Mouse (Mus musculus) midbrain, embryonic 12.5 days (tissue): ENCODE measurements at regions not wholly inside any gene's neighbourhood (a gene's known extent, or its start where the extent isn't known, plus 50 kb on each side); places are given as distances from the start of the nearest gene placed in this dataset.

Experiments
- ATAC-seq: fragments of 200-750 bp; cut with Nextera tagmentation; 2 replicates; pipeline ENCODE4 v1.8.0; 2017; ENCODE audit warnings: low read depth, moderate TSS enrichment, moderate library complexity; ENCODE audit not compliant: low FRiP score
- H3K27ac ChIP-seq: fragments of 300-500 bp; sonication (generic); replicated peaks from 2 replicates; pipeline ENCODE4 v1.5.1; 2016; ENCODE audit warnings: mild to moderate bottlenecking
- H3K27me3 ChIP-seq: fragments of 300-500 bp; sonication (generic); 2 replicates; pipeline ENCODE4 v1.6.1; 2016; ENCODE audit warnings: mild to moderate bottlenecking
- H3K36me3 ChIP-seq: fragments of 300-500 bp; sonication (generic); 2 replicates; pipeline ENCODE4 v1.6.1; 2016
- H3K4me1 ChIP-seq: fragments of 300-500 bp; sonication (generic); 2 replicates; pipeline ENCODE4 v1.6.1; 2016
- H3K4me2 ChIP-seq: fragments of 300-500 bp; sonication (generic); replicated peaks from 2 replicates; pipeline ENCODE4 v1.6.1; 2016; ENCODE audit warnings: mild to moderate bottlenecking, moderate library complexity
- H3K4me3 ChIP-seq: fragments of 300-500 bp; sonication (generic); 2 replicates; pipeline ENCODE4 v1.5.1; 2016; ENCODE audit warnings: mild to moderate bottlenecking
- H3K9ac ChIP-seq: fragments of 300-500 bp; sonication (generic); replicated peaks from 2 replicates; pipeline ENCODE4 v1.6.1; 2016; ENCODE audit warnings: mild to moderate bottlenecking, moderate library complexity
- H3K9me3 ChIP-seq: fragments of 300-500 bp; sonication (generic); 2 replicates; pipeline ENCODE4 v1.6.1; 2016; ENCODE audit warnings: mild to moderate bottlenecking
- WGBS: fragments of 180-500 bp; shearing (Covaris S2); methylation state at CpG from one replicate; pipeline ENCODE4 v1.1.7; 2016; 5-methylcytosine and 5-hydroxymethylcytosine counted together

GRCm38 (mm10) chr13:69242544-69243296 lies 243.4 kb upstream of the Adcy2 start:
- Histone ChIP-seq H3K36me3 (no peaks in the 10 kb centered on the region), H3K4me2 (no peak overlapping the region), H3K27me3 (no peaks in the 10 kb centered on the region), H3K9ac (no peak overlapping the region), H3K4me3 (no peak overlapping the region), H3K4me1 (no peaks in the 10 kb centered on the region), H3K27ac (no peak overlapping the region), H3K9me3 (no peaks in the 10 kb centered on the region)
- WGBS: 85% methylated on average over 14 of the region's 14 CpGs
- no peak for ATAC-seq

GRCm38 (mm10) chr13:69250334-69251129 lies 251.2 kb upstream of the Adcy2 start:
- Histone ChIP-seq H3K9ac (no peak overlapping the region), H3K27ac (no peak overlapping the region), H3K4me1 (no peaks in the 10 kb centered on the region), H3K4me2 (no peak overlapping the region), H3K9me3 (no peaks in the 10 kb centered on the region), H3K27me3 (no peaks in the 10 kb centered on the region), H3K36me3 (no peaks in the 10 kb centered on the region), H3K4me3 (no peak overlapping the region)
- no peak for ATAC-seq
- 90% methylated on average over 4 of the region's 4 CpGs for WGBS

DNA sequence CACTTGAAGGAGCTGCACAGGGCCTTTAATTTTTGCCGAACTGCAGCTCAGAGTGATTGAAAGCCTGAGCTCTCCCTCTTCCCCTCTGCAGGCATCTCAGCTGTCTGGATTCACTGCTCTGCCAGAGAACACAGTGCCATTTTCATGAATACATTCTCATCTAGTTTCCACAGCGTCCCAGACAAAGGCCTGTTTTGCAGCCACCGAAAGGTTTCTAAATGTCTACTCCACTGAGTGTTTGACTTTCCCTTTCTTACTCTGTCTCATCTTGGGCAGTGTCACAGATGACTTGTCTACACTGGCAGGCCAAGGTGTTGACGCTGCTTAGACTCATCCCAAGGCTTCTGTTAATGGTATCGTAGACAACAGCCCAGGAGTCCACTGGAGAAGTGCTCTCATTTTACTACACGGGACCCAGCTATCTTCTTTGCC lies 251.8 kb upstream of the Adcy2 start:
- Histone ChIP-seq H3K4me1 (no peaks in the 10 kb centered on the region), H3K9me3 (no peaks in the 10 kb centered on the region), H3K27me3 (no peaks in the 10 kb centered on the region), H3K4me2 (no peak overlapping the region), H3K36me3 (no peaks in the 10 kb centered on the region), H3K9ac (no peak overlapping the region), H3K4me3 (no peak overlapping the region), H3K27ac (no peak overlapping the region)
- 84% methylated on average over 6 of the region's 6 CpGs for WGBS
- no peak for ATAC-seq

DNA sequence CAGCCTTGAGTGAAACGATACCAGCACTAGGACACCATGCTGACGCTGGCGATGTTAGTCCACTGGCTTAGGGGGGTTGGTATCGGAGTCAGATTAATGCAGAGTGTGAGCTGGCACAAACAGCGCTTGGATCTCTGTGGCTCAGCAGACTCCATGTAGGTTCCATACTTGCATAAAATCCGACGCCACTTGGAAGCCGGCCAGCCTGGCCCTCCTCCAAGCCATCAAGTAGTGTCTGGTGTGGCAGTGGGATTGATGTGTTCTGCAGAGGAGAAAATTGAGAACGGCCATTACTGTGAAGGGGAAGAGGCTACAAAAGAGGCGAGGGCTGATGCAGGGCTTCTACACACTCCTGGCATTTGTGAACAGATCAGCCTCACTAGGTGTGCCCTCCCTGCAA lies 253.0 kb upstream of the Adcy2 start:
- H3K4me1 ChIP-seq: no peaks in the 10 kb centered on the region
- no peak overlapping the region for H3K4me2 ChIP-seq
- H3K4me3 ChIP-seq: no peak overlapping the region
- 91% methylated on average over 10 of the region's 10 CpGs for WGBS
- H3K9ac ChIP-seq: no peak overlapping the region
- H3K36me3 ChIP-seq: no peaks in the 10 kb centered on the region
- no peak overlapping the region for H3K27ac ChIP-seq
- H3K27me3 ChIP-seq: no peaks in the 10 kb centered on the region
- ATAC-seq: no peak
- no peaks in the 10 kb centered on the region for H3K9me3 ChIP-seq

DNA sequence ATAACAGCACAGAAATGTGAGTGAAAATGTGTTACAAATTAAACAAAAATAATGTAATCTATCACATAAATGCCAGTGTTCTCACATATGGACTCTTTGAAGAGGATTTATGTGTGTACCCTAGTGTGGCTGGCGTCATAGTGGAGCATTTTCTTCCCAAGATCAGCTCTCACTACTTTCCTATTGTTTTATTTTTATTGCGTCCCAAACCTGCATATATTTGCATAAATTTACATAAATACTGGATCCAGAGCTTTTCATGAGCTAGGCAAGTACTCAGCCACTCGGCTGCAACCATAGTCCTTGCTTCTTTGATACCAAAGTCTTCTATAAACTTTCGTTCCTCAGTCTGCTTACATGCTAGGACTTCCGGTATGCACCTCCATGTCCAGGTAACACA lies 261.1 kb upstream of the Adcy2 start:
- H3K4me1 ChIP-seq: no peaks in the 10 kb centered on the region
- H3K4me3 ChIP-seq: no peak overlapping the region
- H3K27ac ChIP-seq: no peak overlapping the region
- H3K9ac ChIP-seq: no peak overlapping the region
- ATAC-seq: peak; percentile 38; the same call in 1 of the 2 replicates
- peaks cover 4% of the 10 kb centered on the region; the same call in 1 of the 2 replicates for H3K9me3 ChIP-seq
- H3K36me3 ChIP-seq: no peaks in the 10 kb centered on the region
- WGBS: 50% methylated on average over 5 of the region's 5 CpGs
- no peak overlapping the region for H3K4me2 ChIP-seq
- H3K27me3 ChIP-seq: no peaks in the 10 kb centered on the region

DNA sequence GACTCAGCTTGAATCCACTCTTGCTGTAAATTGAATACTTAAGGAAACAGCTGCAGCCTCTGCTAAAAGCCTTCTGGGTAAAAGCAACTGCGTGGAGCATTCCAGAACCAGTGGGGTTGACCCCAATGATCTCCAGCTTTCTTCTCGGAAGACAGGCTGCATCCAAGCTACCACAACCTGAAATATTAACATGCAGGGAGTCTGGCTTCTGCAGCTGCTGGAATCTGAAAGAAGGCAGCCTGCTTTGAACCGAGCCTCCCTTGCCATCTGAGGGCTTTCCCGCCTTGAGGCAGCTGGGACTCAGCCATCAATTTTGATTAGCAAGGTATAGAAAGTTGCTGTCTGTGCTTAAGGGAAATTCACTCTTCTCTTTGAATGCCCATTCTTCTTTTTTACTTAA lies 261.6 kb upstream of the Adcy2 start:
- WGBS: 69% methylated on average over 4 of the region's 4 CpGs
- H3K27ac ChIP-seq: no peak overlapping the region

GRCm38 (mm10) chr13:69263722-69264121 lies 264.4 kb upstream of the Adcy2 start:
- no peak overlapping the region for H3K4me3 ChIP-seq
- WGBS: 87% methylated on average over 3 of the region's 3 CpGs
- ATAC-seq: no peak
- no peaks in the 10 kb centered on the region for H3K9me3 ChIP-seq
- no peaks in the 10 kb centered on the region for H3K27me3 ChIP-seq
- H3K27ac ChIP-seq: no peak overlapping the region
- H3K4me1 ChIP-seq: no peaks in the 10 kb centered on the region
- no peak overlapping the region for H3K9ac ChIP-seq
- H3K36me3 ChIP-seq: no peaks in the 10 kb centered on the region
- H3K4me2 ChIP-seq: no peak overlapping the region

More for the DNA sequence above, 261.6 kb upstream of the Adcy2 start:
- Histone ChIP-seq H3K9me3 (peaks cover 4% of the 10 kb centered on the region; the same call in 1 of the 2 replicates), H3K27me3 (no peaks in the 10 kb centered on the region), H3K9ac (no peak overlapping the region), H3K4me3 (no peak overlapping the region), H3K36me3 (no peaks in the 10 kb centered on the region), H3K4me2 (no peak overlapping the region), H3K4me1 (no peaks in the 10 kb centered on the region)
- ATAC-seq: no peak

GRCm38 (mm10) chr13:69266071-69266470 lies 266.7 kb upstream of the Adcy2 start:
- no peaks in the 10 kb centered on the region for H3K36me3 ChIP-seq
- H3K4me3 ChIP-seq: no peak overlapping the region
- H3K4me1 ChIP-seq: no peaks in the 10 kb centered on the region
- WGBS: 69% methylated on average over 1 of the region's 1 CpGs
- no peak overlapping the region for H3K4me2 ChIP-seq
- H3K27me3 ChIP-seq: no peaks in the 10 kb centered on the region
- ATAC-seq: no peak
- no peaks in the 10 kb centered on the region for H3K9me3 ChIP-seq
- no peak overlapping the region for H3K27ac ChIP-seq
- no peak overlapping the region for H3K9ac ChIP-seq

DNA sequence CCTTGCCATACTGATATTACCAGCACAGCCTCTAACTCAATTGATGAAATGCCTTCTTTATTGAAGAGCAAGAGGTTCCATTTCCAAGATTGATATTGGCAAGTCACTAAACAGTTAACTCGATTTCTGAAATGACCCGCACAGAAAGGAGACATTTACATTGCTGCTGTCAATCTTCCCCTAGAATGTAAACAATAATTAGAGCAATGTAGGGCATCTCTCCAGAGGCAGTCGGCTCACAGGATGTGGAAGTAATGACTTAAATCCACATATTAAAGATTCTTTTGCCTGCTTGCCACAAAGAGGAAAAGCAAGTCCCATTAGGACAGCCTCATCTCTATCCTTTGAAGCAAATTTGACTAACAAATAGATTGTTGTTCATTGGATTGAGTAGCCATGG lies 261.0 kb upstream of the Nsun2 start:
- H3K36me3 ChIP-seq: no peaks in the 10 kb centered on the region
- no peaks in the 10 kb centered on the region for H3K27me3 ChIP-seq
- no peaks in the 10 kb centered on the region for H3K9me3 ChIP-seq
- ATAC-seq: no peak
- WGBS: 52% methylated on average over 3 of the region's 3 CpGs
- no peak overlapping the region for H3K27ac ChIP-seq
- H3K4me1 ChIP-seq: no peaks in the 10 kb centered on the region
- H3K4me3 ChIP-seq: no peak overlapping the region
- H3K9ac ChIP-seq: no peak overlapping the region
- H3K4me2 ChIP-seq: no peak overlapping the region

DNA sequence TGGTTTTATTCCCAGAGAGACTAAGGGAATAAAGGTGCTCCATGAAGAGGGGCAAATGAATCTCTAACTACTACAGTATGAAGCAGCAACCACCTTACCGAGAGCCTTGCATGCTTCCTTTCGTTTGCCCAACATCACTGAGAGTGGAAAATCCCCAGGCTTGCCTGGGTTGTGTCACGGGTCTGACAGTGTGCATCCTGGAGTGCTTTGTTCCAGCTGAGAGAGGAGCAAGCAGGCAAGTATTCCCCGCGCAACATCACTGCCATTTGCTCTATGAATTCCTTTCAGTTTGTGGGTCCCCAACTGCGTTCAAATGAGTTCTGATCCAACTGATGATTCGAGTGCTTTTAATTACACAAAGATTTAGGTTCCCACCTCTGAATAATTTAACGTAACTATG lies 253.9 kb upstream of the Nsun2 start:
- ATAC-seq: no peak
- H3K27ac ChIP-seq: no peak overlapping the region
- no peaks in the 10 kb centered on the region for H3K27me3 ChIP-seq
- H3K4me2 ChIP-seq: no peak overlapping the region
- H3K4me1 ChIP-seq: no peaks in the 10 kb centered on the region
- no peak overlapping the region for H3K9ac ChIP-seq
- 84% methylated on average over 8 of the region's 8 CpGs for WGBS
- H3K36me3 ChIP-seq: no peaks in the 10 kb centered on the region
- no peak overlapping the region for H3K4me3 ChIP-seq
- H3K9me3 ChIP-seq: no peaks in the 10 kb centered on the region

- no peak overlapping the region for H3K4me2 ChIP-seq
- H3K36me3 ChIP-seq: no peaks in the 10 kb centered on the region
- H3K27me3 ChIP-seq: no peaks in the 10 kb centered on the region
- no peak overlapping the region for H3K4me3 ChIP-seq
- no peak for ATAC-seq
- no peaks in the 10 kb centered on the region for H3K4me1 ChIP-seq
- no peak overlapping the region for H3K27ac ChIP-seq
- no peak overlapping the region for H3K9ac ChIP-seq
- WGBS: 88% methylated on average over 1 of the region's 1 CpGs
- no peaks in the 10 kb centered on the region for H3K9me3 ChIP-seq
Measured at GRCm38 (mm10) chr13:69294483-69294882, 239.1 kb upstream of the Nsun2 start.

DNA sequence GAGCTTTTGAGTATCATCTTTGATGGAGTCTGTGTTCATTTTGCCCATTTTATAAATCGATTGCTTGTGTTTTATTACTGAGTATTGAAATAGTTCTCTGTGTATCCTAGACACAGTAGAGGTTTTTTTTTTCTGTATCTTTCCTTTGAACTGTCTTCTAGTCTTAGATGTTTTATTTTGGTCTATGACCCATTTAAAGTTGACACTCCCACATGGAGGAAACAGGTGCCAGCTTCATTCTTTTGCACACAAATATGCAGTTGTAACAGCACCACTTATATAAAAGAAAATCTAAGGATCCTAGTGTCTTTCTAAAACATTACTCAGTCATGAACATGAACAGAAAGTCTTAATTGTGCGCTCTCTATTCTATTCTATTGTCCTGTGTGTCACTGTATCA lies 230.2 kb upstream of the Nsun2 start:
- Histone ChIP-seq H3K27me3 (no peaks in the 10 kb centered on the region), H3K27ac (no peak overlapping the region), H3K4me3 (no peak overlapping the region), H3K9me3 (no peaks in the 10 kb centered on the region), H3K4me2 (no peak overlapping the region), H3K36me3 (no peaks in the 10 kb centered on the region), H3K9ac (no peak overlapping the region), H3K4me1 (no peaks in the 10 kb centered on the region)
- no peak for ATAC-seq
- WGBS: 88% methylated on average over 2 of the region's 2 CpGs
